In genomic region chr17:31779466-31779865, GRCm38 (mm10) we compare ENCODE assay signal across 25 mouse cellular contexts.
A peak's percentile ranks its signal among the peaks of the same experiment; 100 is the strongest.
DNase-seq lines count a peak whose midpoint lies in the region; ATAC-seq lines count a peak whose summit lies in the region.
"Had no signal": no experiment of that assay in that cellular context is flagged by ENCODE, and none has a peak within 500 bp of the region (broad histone marks: within the 10 kb centered on the region; RNA-seq: fewer than 3 reads in every experiment).

No protein-coding gene starts in this region.

- no peaks in the 10 kb centered on the region for H3K36me3 ChIP-seq in forebrain, embryonic 14.5 days (ENCODE audit: control insufficient read depth, insufficient read depth, low read length)
- no peaks in the 10 kb centered on the region for H3K36me3 ChIP-seq in forebrain, embryonic 11.5 days (ENCODE audit: control insufficient read depth, insufficient read depth, low read length)
- no peaks in the 10 kb centered on the region for H3K36me3 ChIP-seq in kidney, embryonic 16.5 days (ENCODE audit: insufficient read depth, low read length)
- H3K36me3 ChIP-seq in forebrain, embryonic 16.5 days (ENCODE audit: control insufficient read depth, insufficient read depth) = no peaks in the 10 kb centered on the region
- no peaks in the 10 kb centered on the region for H3K36me3 ChIP-seq in stomach, embryonic 16.5 days (ENCODE audit: control insufficient read depth, insufficient read depth, low read length)
- H3K36me3 ChIP-seq: heart, embryonic 13.5 days; liver, embryonic 12.5 days; midbrain, embryonic 10.5 days; midbrain, embryonic 15.5 days had no signal

- no peak overlapping the region for H3K27ac ChIP-seq in forebrain, embryonic 14.5 days (ENCODE audit: low read depth, low read length)
- no peak overlapping the region for H3K27ac ChIP-seq in forebrain, embryonic 11.5 days (ENCODE audit: low read depth, low read length)
- peak overlapping the region; percentile 14 for H3K27ac ChIP-seq in kidney, embryonic 16.5 days (ENCODE audit: low read length)
- H3K27ac ChIP-seq in forebrain, embryonic 16.5 days (ENCODE audit: low read length) = peak overlapping the region; percentile 9
- peak overlapping the region; percentile 48; the same call in 1 of the 2 replicates for H3K27ac ChIP-seq in stomach, embryonic 16.5 days (ENCODE audit: low read length)
- H3K27ac ChIP-seq: gastrocnemius, adult 2 months; heart, embryonic 13.5 days; liver, embryonic 12.5 days; midbrain, embryonic 10.5 days; midbrain, embryonic 15.5 days had no signal

- H3K4me1 ChIP-seq in forebrain, embryonic 14.5 days (ENCODE audit: control insufficient read depth, insufficient read depth, low read length) = peaks cover 4% of the 10 kb centered on the region; the same call in 1 of the 2 replicates
- H3K4me1 ChIP-seq in forebrain, embryonic 11.5 days (replicated peaks; ENCODE audit: control insufficient read depth, insufficient read depth, low read length) = no peaks in the 10 kb centered on the region
- peaks cover 44% of the 10 kb centered on the region for H3K4me1 ChIP-seq in kidney, embryonic 16.5 days (ENCODE audit: insufficient read depth, low read length)
- H3K4me1 ChIP-seq in forebrain, embryonic 16.5 days (replicated peaks; ENCODE audit: control insufficient read depth, insufficient read depth, low read length) = peaks cover 25% of the 10 kb centered on the region
- peaks cover 36% of the 10 kb centered on the region for H3K4me1 ChIP-seq in stomach, embryonic 16.5 days (ENCODE audit: control insufficient read depth, insufficient read depth, low read length)

- no peak for ATAC-seq in forebrain, embryonic 14.5 days
- no peak for ATAC-seq in forebrain, embryonic 11.5 days (replicated peaks; ENCODE audit: low FRiP score)
- no peak for ATAC-seq in kidney, embryonic 16.5 days (ENCODE audit: low FRiP score, low TSS enrichment)
- peak; percentile 32 for ATAC-seq in forebrain, embryonic 16.5 days
- no peak for ATAC-seq in stomach, embryonic 16.5 days (ENCODE audit: insufficient read depth, low FRiP score)
- ATAC-seq: hindbrain, embryonic 16.5 days; liver, embryonic 12.5 days; liver, postnatal 0 days; midbrain, embryonic 15.5 days had no signal

- no peak overlapping the region for H3K4me2 ChIP-seq in forebrain, embryonic 14.5 days (ENCODE audit: low read length)
- no peak overlapping the region for H3K4me2 ChIP-seq in forebrain, embryonic 11.5 days (ENCODE audit: low read depth, low read length, severe bottlenecking)
- no peak overlapping the region for H3K4me2 ChIP-seq in kidney, embryonic 16.5 days (replicated peaks; ENCODE audit: low read depth, low read length)
- H3K4me2 ChIP-seq in forebrain, embryonic 16.5 days (ENCODE audit: low read length) = no peak overlapping the region
- H3K4me2 ChIP-seq in stomach, embryonic 16.5 days (ENCODE audit: low read depth, low read length) = no peak overlapping the region
- H3K4me2 ChIP-seq: heart, embryonic 13.5 days; liver, embryonic 12.5 days; midbrain, embryonic 15.5 days had no signal

- no peaks in the 10 kb centered on the region for H3K9me3 ChIP-seq in forebrain, embryonic 14.5 days (replicated peaks; ENCODE audit: control insufficient read depth, low read length)
- no peaks in the 10 kb centered on the region for H3K9me3 ChIP-seq in forebrain, embryonic 11.5 days (ENCODE audit: control insufficient read depth, low read length)
- H3K9me3 ChIP-seq in kidney, embryonic 16.5 days (ENCODE audit: low read length) = no peaks in the 10 kb centered on the region
- H3K9me3 ChIP-seq in forebrain, embryonic 16.5 days (ENCODE audit: control insufficient read depth, low read length) = no peaks in the 10 kb centered on the region
- H3K9me3 ChIP-seq in stomach, embryonic 16.5 days (replicated peaks; ENCODE audit: control insufficient read depth, low read length) = no peaks in the 10 kb centered on the region
- H3K9me3 ChIP-seq: heart, embryonic 13.5 days; liver, embryonic 12.5 days; midbrain, embryonic 10.5 days; midbrain, embryonic 15.5 days had no signal

- H3K4me3 ChIP-seq in forebrain, embryonic 14.5 days (ENCODE audit: low read depth, low read length) = no peak overlapping the region
- H3K4me3 ChIP-seq in forebrain, embryonic 11.5 days (ENCODE audit: low read depth, low read length) = no peak overlapping the region
- no peak overlapping the region for H3K4me3 ChIP-seq in kidney, embryonic 16.5 days (ENCODE audit: low read length)
- H3K4me3 ChIP-seq in forebrain, embryonic 16.5 days (replicated peaks; ENCODE audit: low read length) = no peak overlapping the region
- H3K4me3 ChIP-seq in stomach, embryonic 16.5 days (replicated peaks; ENCODE audit: low read length) = no peak overlapping the region
- H3K4me3 ChIP-seq: gastrocnemius, adult 2 months; heart, embryonic 13.5 days; liver, embryonic 12.5 days; midbrain, embryonic 10.5 days; midbrain, embryonic 15.5 days had no signal

- peak; percentile 56 for DNase-seq in forebrain, embryonic 14.5 days (ENCODE audit: low spot score)
- DNase-seq in forebrain, embryonic 11.5 days (ENCODE audit: low spot score) = no peak
- DNase-seq in kidney, adult 11 months = no peak
- no peak for DNase-seq in thymus, postnatal 4 days
- DNase-seq: adrenal gland, postnatal 10 days; cerebellum, adult 11-12 months; cerebellum, postnatal 14 days; gastrocnemius, adult 2 months; gastrocnemius, postnatal 36 days; heart, postnatal 10 days; kidney, adult 8-10 months; layer of hippocampus, postnatal 36 days; left cerebral cortex, postnatal 4 days; liver, postnatal 0 days; right cerebral cortex, postnatal 25 days; thymus, adult 2 months had no signal

- H3K27me3 ChIP-seq in forebrain, embryonic 14.5 days (replicated peaks; ENCODE audit: control insufficient read depth, insufficient read depth, low read length) = no peaks in the 10 kb centered on the region
- H3K27me3 ChIP-seq in forebrain, embryonic 11.5 days (ENCODE audit: control insufficient read depth, insufficient read depth, low read length) = no peaks in the 10 kb centered on the region
- H3K27me3 ChIP-seq in kidney, embryonic 16.5 days (ENCODE audit: insufficient read depth, low read length) = no peaks in the 10 kb centered on the region
- no peaks in the 10 kb centered on the region for H3K27me3 ChIP-seq in forebrain, embryonic 16.5 days (replicated peaks; ENCODE audit: control insufficient read depth, insufficient read depth, low read length)
- no peaks in the 10 kb centered on the region for H3K27me3 ChIP-seq in stomach, embryonic 16.5 days (ENCODE audit: control insufficient read depth, insufficient read depth, low read length)
- H3K27me3 ChIP-seq: heart, embryonic 13.5 days; liver, embryonic 12.5 days; midbrain, embryonic 15.5 days; Patski had no signal

- 65% methylated on average over 3 of the region's 3 CpGs for WGBS in forebrain, embryonic 14.5 days
- 82% methylated on average over 3 of the region's 3 CpGs for WGBS in forebrain, embryonic 11.5 days
- WGBS in kidney, embryonic 16.5 days = 34% methylated on average over 3 of the region's 3 CpGs
- WGBS in forebrain, embryonic 16.5 days = 52% methylated on average over 3 of the region's 3 CpGs
- WGBS in stomach, embryonic 16.5 days = 41% methylated on average over 3 of the region's 3 CpGs

- H3K9ac ChIP-seq in forebrain, embryonic 14.5 days (ENCODE audit: low read length) = no peak overlapping the region
- no peak overlapping the region for H3K9ac ChIP-seq in forebrain, embryonic 11.5 days (ENCODE audit: low read length)
- no peak overlapping the region for H3K9ac ChIP-seq in kidney, embryonic 16.5 days (replicated peaks; ENCODE audit: low read length)
- no peak overlapping the region for H3K9ac ChIP-seq in forebrain, embryonic 16.5 days (replicated peaks; ENCODE audit: low read depth, low read length)
- no peak overlapping the region for H3K9ac ChIP-seq in stomach, embryonic 16.5 days (ENCODE audit: low read length)
- H3K9ac ChIP-seq: heart, embryonic 13.5 days; liver, embryonic 12.5 days; liver, postnatal 0 days; midbrain, embryonic 15.5 days had no signal

Comparison
In these comparisons a context has a peak if more than half of its experiments do, and no peak if none do; other contexts are left out.
1. H3K27ac ChIP-seq: peak in kidney, embryonic 16.5 days (single experiment), forebrain, embryonic 16.5 days (single experiment) and stomach, embryonic 16.5 days (single experiment); none in forebrain, embryonic 14.5 days (single experiment) and forebrain, embryonic 11.5 days (single experiment).